Mouse (Mus musculus): Measurements from ENCODE around the gene Tmem106c. TPM values are rescaled to one million over a fixed set of nuclear protein-coding genes. Genes with fewer than 3 reads are reported as not detected.

Gene Tmem106c
- polyA plus RNA-seq, 1 experiment from 2014 or later, result 41.5 TPM

DNA sequence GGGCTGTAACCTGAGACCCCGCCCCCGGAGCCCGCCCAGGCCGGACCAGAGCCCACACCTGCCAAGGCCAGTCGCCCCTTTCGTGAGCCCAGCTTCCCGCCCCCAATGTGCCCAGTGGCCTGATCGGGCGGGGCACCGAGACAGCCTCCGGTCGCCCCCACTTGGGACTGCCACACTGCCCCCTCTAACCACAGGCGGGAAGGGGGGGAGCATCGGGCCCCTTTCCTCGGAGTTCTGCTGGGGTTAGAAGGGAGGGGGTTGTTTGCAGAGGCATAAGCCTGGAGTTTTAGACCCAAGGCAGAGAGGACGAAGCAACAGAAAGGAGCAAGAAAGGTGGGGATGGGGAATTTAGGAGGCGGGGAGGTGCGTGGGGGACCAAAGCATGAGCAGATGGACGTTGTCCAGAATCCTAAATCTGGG lies 40.8 kb downstream of the Tmem106c start:
- Histone ChIP-seq H3K9me3 (no peaks in the 10 kb centered on the region), H3K27me3 (peaks cover 35% of the 10 kb centered on the region), H3K9ac (peak overlapping the region; percentile 76), H3K27ac (peak overlapping the region; percentile 92), H3K4me1 (peaks cover 54% of the 10 kb centered on the region), H3K4me3 (replicated peaks) (peak overlapping the region; percentile 52), H3K36me3 (replicated peaks) (no peaks in the 10 kb centered on the region), H3K4me2 (peak overlapping the region; percentile 88)
- 0% methylated on average over 16 of the region's 19 CpGs for WGBS
- no peak; the same call in none of the 2 replicates for ATAC-seq (ENCODE audit: low FRiP score)

DNA sequence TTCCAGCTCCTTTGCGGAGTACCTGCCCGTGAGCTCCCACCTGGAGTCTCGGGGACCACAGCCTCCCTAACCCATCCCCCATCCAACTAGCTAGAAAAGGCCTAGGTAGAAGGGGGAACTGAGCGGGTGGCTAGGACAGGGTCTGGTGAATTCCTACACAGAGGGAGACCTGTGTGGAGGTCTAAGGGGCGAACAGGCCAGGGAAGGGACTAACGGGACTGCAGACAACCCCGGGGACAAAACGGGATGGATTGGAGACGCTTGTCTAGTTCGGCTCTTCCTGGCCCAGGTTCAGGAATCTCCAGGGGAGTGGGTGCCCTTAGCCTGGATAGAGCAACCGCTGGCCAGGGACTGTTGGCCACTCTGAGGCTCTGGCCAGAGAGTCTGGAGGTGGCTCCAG lies 41.2 kb downstream of the Tmem106c start:
- Histone ChIP-seq H3K36me3 (replicated peaks) (no peaks in the 10 kb centered on the region), H3K9me3 (no peaks in the 10 kb centered on the region), H3K27ac (peak overlapping the region; percentile 92; the same call in 1 of the 2 replicates), H3K4me3 (replicated peaks) (peak overlapping the region; percentile 52), H3K4me1 (peaks cover 50% of the 10 kb centered on the region), H3K9ac (peak overlapping the region; percentile 76; the same call in 1 of the 2 replicates), H3K4me2 (peak overlapping the region; percentile 88), H3K27me3 (peaks cover 32% of the 10 kb centered on the region)
- no peak for ATAC-seq (ENCODE audit: low FRiP score)
- WGBS, result 13% methylated on average over 11 of the region's 11 CpGs

DNA sequence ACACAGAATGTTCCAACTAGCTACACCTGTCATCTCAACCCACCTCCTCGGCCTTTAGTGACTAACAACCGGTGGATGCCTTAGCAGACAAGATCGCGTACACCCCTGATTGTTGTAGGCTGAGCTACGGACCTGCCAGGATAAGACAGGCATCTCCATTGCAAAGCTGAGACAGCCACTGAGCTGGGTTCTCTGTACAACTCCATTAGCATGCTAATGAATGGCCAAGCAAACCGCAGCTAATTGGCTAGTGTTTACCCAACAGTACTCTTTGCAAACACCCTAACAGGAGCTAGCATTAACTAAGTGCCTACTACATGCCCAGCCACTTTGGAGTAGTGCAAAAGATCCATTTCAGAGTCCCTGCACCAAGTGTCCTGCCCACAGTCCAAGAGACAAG lies 48.8 kb downstream of the Tmem106c start:
- Histone ChIP-seq H3K36me3 (replicated peaks) (no peaks in the 10 kb centered on the region), H3K4me1 (no peaks in the 10 kb centered on the region), H3K9ac (no peak overlapping the region), H3K4me3 (replicated peaks) (no peak overlapping the region), H3K4me2 (no peak overlapping the region), H3K27me3 (peaks cover 29% of the 10 kb centered on the region), H3K27ac (no peak overlapping the region), H3K9me3 (no peaks in the 10 kb centered on the region)
- WGBS, result 45% methylated on average over 6 of the region's 6 CpGs
- ATAC-seq (ENCODE audit: low FRiP score), result peak; percentile 51; the same call in 1 of the 2 replicates

DNA sequence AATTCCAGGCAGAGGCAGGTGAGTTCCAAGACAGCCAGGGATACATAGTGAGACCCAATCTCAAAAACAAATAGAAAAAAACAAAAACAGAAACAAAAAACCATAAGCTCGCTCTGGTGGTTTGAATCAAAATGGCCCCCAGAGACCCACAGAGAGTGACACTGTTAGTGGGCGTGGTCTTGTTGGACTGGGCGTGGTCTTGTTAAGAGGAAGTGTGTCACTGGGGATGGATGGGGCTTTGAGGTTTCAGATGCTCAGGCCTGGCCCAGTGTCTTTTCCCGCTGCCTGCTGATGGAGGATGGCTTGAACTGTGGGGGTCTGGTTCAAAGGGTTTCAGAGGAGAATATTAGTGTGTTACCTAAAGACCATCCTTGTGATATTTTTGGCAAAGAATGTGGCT lies 53.9 kb downstream of the Tmem106c start:
- Histone ChIP-seq H3K4me3 (replicated peaks) (no peak overlapping the region), H3K9ac (no peak overlapping the region), H3K4me1 (peaks cover 4% of the 10 kb centered on the region), H3K9me3 (no peaks in the 10 kb centered on the region), H3K4me2 (no peak overlapping the region), H3K27me3 (0 out of 2 replicates have a peak, but pooled peaks cover 8% of the 10 kb centered on the region), H3K27ac (no peak overlapping the region), H3K36me3 (replicated peaks) (no peaks in the 10 kb centered on the region)
- WGBS, result 81% methylated on average over 4 of the region's 4 CpGs
- no peak for ATAC-seq (ENCODE audit: low FRiP score)

DNA sequence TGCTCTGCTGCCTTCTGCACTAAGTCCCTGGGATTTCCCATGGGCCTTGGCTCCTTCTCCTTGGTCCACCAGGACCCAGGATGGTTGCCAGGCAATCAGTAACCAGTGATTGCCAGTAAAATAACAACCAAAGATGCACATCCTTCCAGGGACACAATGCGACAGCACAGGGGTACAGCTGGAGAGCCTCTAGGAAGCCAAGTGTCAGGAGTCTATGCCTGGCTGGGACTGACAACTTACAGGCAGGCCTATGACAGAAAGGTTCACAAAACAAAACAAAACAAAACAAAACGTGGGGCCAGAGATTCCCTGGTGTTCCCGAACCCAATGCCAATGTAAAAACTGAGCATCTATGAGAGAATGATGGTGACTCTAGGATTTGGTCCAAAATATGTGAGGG lies 55.0 kb downstream of the Tmem106c start:
- Histone ChIP-seq H3K27me3 (0 out of 2 replicates have a peak, but pooled peaks cover 4% of the 10 kb centered on the region), H3K4me1 (peaks cover 8% of the 10 kb centered on the region), H3K9me3 (no peaks in the 10 kb centered on the region), H3K4me2 (no peak overlapping the region), H3K36me3 (replicated peaks) (no peaks in the 10 kb centered on the region), H3K9ac (no peak overlapping the region), H3K27ac (no peak overlapping the region), H3K4me3 (replicated peaks) (no peak overlapping the region)
- no peak for ATAC-seq (ENCODE audit: low FRiP score)
- 75% methylated on average over 3 of the region's 3 CpGs for WGBS

Other genes starting within 250 kb of the Tmem106c start
- gene Endou, start 232.9 kb upstream of the Tmem106c start, polyA plus RNA-seq (2016; fragmentation: Nextera tagmentation; extraction: Ambion mirVana), result 0.10 and 0.33 TPM in 2 replicates
- gene Rapgef3, start 196.2 kb upstream of the Tmem106c start, polyA plus RNA-seq (2016; fragmentation: Nextera tagmentation; extraction: Ambion mirVana), result 6.2 and 6.3 TPM in 2 replicates
- gene Slc48a1, start 185.7 kb upstream of the Tmem106c start, polyA plus RNA-seq (2016; fragmentation: Nextera tagmentation; extraction: Ambion mirVana), result 36.6 and 38.1 TPM in 2 replicates
- gene Hdac7, start 119.7 kb upstream of the Tmem106c start, polyA plus RNA-seq (2016; fragmentation: Nextera tagmentation; extraction: Ambion mirVana), result 23.7 and 24.1 TPM in 2 replicates
- gene Vdr, start 53.6 kb upstream of the Tmem106c start, polyA plus RNA-seq (2016; fragmentation: Nextera tagmentation; extraction: Ambion mirVana), result 0.59 TPM in 1 of 2 replicates, not detected in the other
- gene Col2a1, start 40.5 kb downstream of the Tmem106c start, polyA plus RNA-seq (2016; fragmentation: Nextera tagmentation; extraction: Ambion mirVana), result 112 and 122 TPM in 2 replicates
- 52.5 and 56.6 TPM in 2 replicates for gene Pfkm, start 128.4 kb downstream of the Tmem106c start, polyA plus RNA-seq (2016; fragmentation: Nextera tagmentation; extraction: Ambion mirVana)
- gene Senp1, start 129.5 kb downstream of the Tmem106c start, polyA plus RNA-seq (2016; fragmentation: Nextera tagmentation; extraction: Ambion mirVana), result 39.6 and 44.3 TPM in 2 replicates
- 38.4 and 44.8 TPM in 2 replicates for gene Asb8, start 201.4 kb downstream of the Tmem106c start, polyA plus RNA-seq (2016; fragmentation: Nextera tagmentation; extraction: Ambion mirVana)
- 15.9 and 19.6 TPM in 2 replicates for gene Ccdc184, start 203.0 kb downstream of the Tmem106c start, polyA plus RNA-seq (2016; fragmentation: Nextera tagmentation; extraction: Ambion mirVana)
- not detected in 2 replicates for gene Olfr288, start 231.3 kb downstream of the Tmem106c start, polyA plus RNA-seq (2016; fragmentation: Nextera tagmentation; extraction: Ambion mirVana)

Data from forebrain, embryonic 12.5 days (tissue).